In genomic region chr11:58977607-58978026, GRCm38 (mm10) we compare ENCODE assay signal across 7 mouse cellular contexts. TPM values are rescaled to one million over a fixed set of nuclear protein-coding genes. Genes with fewer than 3 reads are reported as not detected.
DNase-seq lines count a peak whose midpoint lies in the region; ATAC-seq lines count a peak whose summit lies in the region.

No protein-coding gene starts in this region.

- peak overlapping the region; percentile 98 for H3K4me2 ChIP-seq in lung, embryonic 16.5 days (ENCODE audit: low read depth, low read length)
- H3K4me2 ChIP-seq in embryonic facial prominence, embryonic 14.5 days (ENCODE audit: low read depth, low read length) = peak overlapping the region; percentile 98
- H3K4me2 ChIP-seq in intestine, embryonic 15.5 days (replicated peaks) = peak overlapping the region; percentile 96
- H3K4me2 ChIP-seq in neural tube, embryonic 13.5 days = peak overlapping the region; percentile 100

- peaks cover 25% of the 10 kb centered on the region for H3K4me1 ChIP-seq in lung, embryonic 16.5 days (replicated peaks; ENCODE audit: control insufficient read depth, insufficient read depth, low read length)
- peaks cover 20% of the 10 kb centered on the region for H3K4me1 ChIP-seq in embryonic facial prominence, embryonic 14.5 days (ENCODE audit: control insufficient read depth, insufficient read depth, low read length)
- H3K4me1 ChIP-seq in intestine, embryonic 15.5 days (replicated peaks) = peaks cover 30% of the 10 kb centered on the region
- H3K4me1 ChIP-seq in neural tube, embryonic 13.5 days (replicated peaks) = peaks cover 68% of the 10 kb centered on the region

- peak overlapping the region; percentile 75 for H3K27ac ChIP-seq in lung, embryonic 16.5 days (ENCODE audit: low read length)
- peak overlapping the region; percentile 75 for H3K27ac ChIP-seq in embryonic facial prominence, embryonic 14.5 days (replicated peaks; ENCODE audit: low read depth, low read length)
- H3K27ac ChIP-seq in intestine, embryonic 15.5 days = peak overlapping the region; percentile 54
- H3K27ac ChIP-seq in neural tube, embryonic 13.5 days (replicated peaks) = peak overlapping the region; percentile 64

- H3K36me3 ChIP-seq in lung, embryonic 16.5 days (ENCODE audit: control insufficient read depth, insufficient read depth, low read length) = peaks cover 9% of the 10 kb centered on the region
- peaks cover 14% of the 10 kb centered on the region for H3K36me3 ChIP-seq in embryonic facial prominence, embryonic 14.5 days (ENCODE audit: control insufficient read depth, insufficient read depth, low read length)
- peaks cover 8% of the 10 kb centered on the region for H3K36me3 ChIP-seq in intestine, embryonic 15.5 days
- H3K36me3 ChIP-seq in neural tube, embryonic 13.5 days = peaks cover 19% of the 10 kb centered on the region

- no peak for ATAC-seq in lung, embryonic 16.5 days (ENCODE audit: low read depth)
- no peak for ATAC-seq in embryonic facial prominence, embryonic 14.5 days (ENCODE audit: low read depth)
- peak; percentile 29 for ATAC-seq in intestine, embryonic 15.5 days
- peak; percentile 18; the same call in 1 of the 2 replicates for ATAC-seq in neural tube, embryonic 13.5 days (ENCODE audit: low read depth)

- no peaks in the 10 kb centered on the region for H3K9me3 ChIP-seq in lung, embryonic 16.5 days (ENCODE audit: control insufficient read depth, low read length)
- no peaks in the 10 kb centered on the region for H3K9me3 ChIP-seq in embryonic facial prominence, embryonic 14.5 days (ENCODE audit: control insufficient read depth, low read length)
- H3K9me3 ChIP-seq in intestine, embryonic 15.5 days = no peaks in the 10 kb centered on the region
- no peaks in the 10 kb centered on the region for H3K9me3 ChIP-seq in neural tube, embryonic 13.5 days

- no peaks in the 10 kb centered on the region for H3K27me3 ChIP-seq in lung, embryonic 16.5 days (ENCODE audit: control insufficient read depth, insufficient read depth, low read depth, low read length)
- no peaks in the 10 kb centered on the region for H3K27me3 ChIP-seq in embryonic facial prominence, embryonic 14.5 days (replicated peaks; ENCODE audit: control insufficient read depth, insufficient read depth, low read length)
- H3K27me3 ChIP-seq in intestine, embryonic 15.5 days (replicated peaks) = no peaks in the 10 kb centered on the region
- no peaks in the 10 kb centered on the region for H3K27me3 ChIP-seq in neural tube, embryonic 13.5 days

- peak overlapping the region; percentile 98 for H3K4me3 ChIP-seq in lung, embryonic 16.5 days (ENCODE audit: low read length)
- H3K4me3 ChIP-seq in embryonic facial prominence, embryonic 14.5 days (ENCODE audit: low read depth, low read length) = peak overlapping the region; percentile 100
- H3K4me3 ChIP-seq in intestine, embryonic 15.5 days (replicated peaks) = peak overlapping the region; percentile 93
- H3K4me3 ChIP-seq in neural tube, embryonic 13.5 days = peak overlapping the region; percentile 99

- no peak for DNase-seq in lung, postnatal 36 days
- no peak for DNase-seq in embryonic facial prominence, embryonic 14.5 days (ENCODE audit: low spot score)
- no peak for DNase-seq in adrenal gland, postnatal 4 days (ENCODE audit: low spot score in 2 of 2)
- no peak for DNase-seq in adrenal gland, postnatal 10 days

- H3K9ac ChIP-seq in lung, embryonic 16.5 days (ENCODE audit: low read length) = peak overlapping the region; percentile 96
- H3K9ac ChIP-seq in embryonic facial prominence, embryonic 14.5 days (ENCODE audit: low read depth, low read length) = peak overlapping the region; percentile 93
- H3K9ac ChIP-seq in intestine, embryonic 15.5 days = peak overlapping the region; percentile 84
- peak overlapping the region; percentile 96 for H3K9ac ChIP-seq in neural tube, embryonic 13.5 days

- under 1% methylated on average over 21 of the region's 21 CpGs for WGBS in lung, embryonic 16.5 days
- 0% methylated on average over 21 of the region's 21 CpGs for WGBS in embryonic facial prominence, embryonic 14.5 days
- WGBS in intestine, embryonic 15.5 days = 0% methylated on average over 21 of the region's 21 CpGs
- WGBS in neural tube, embryonic 13.5 days = under 1% methylated on average over 21 of the region's 21 CpGs

RNA-seq across cellular contexts. Expression of gene Trim11, which starts 0.3 kb away (rescaled TPM):
- 21.9 and 23.2 TPM in 2 replicates for polyA plus RNA-seq in lung, embryonic 16.5 days (2015; fragmentation: Nextera tagmentation; extraction: Ambion mirVana)
- polyA plus RNA-seq in embryonic facial prominence, embryonic 14.5 days (2014; fragmentation: Nextera tagmentation; extraction: Ambion mirVana) = 19.2 and 23.0 TPM in 2 replicates
- 16.0 and 17.0 TPM in 2 replicates for polyA plus RNA-seq in intestine, embryonic 15.5 days (2015; fragmentation: Nextera tagmentation; extraction: Ambion mirVana)
- 19.7 and 20.2 TPM in 2 replicates for polyA plus RNA-seq in neural tube, embryonic 13.5 days (2015; fragmentation: Nextera tagmentation; extraction: Ambion mirVana)
- total RNA-seq in adrenal gland, postnatal 4 days (2021) = 10 to 100 TPM; 34.1 to 34.8 TPM
- 10 to 100 TPM; 19.7 to 24.3 TPM for total RNA-seq in adrenal gland, postnatal 10 days (2021)

RNA-seq across cellular contexts. Expression of gene Hist3h2a, which starts 23.1 kb away (rescaled TPM):
- polyA plus RNA-seq in lung, embryonic 16.5 days (2015; fragmentation: Nextera tagmentation; extraction: Ambion mirVana) = 21.8 and 23.3 TPM in 2 replicates
- 27.6 and 29.7 TPM in 2 replicates for polyA plus RNA-seq in embryonic facial prominence, embryonic 14.5 days (2014; fragmentation: Nextera tagmentation; extraction: Ambion mirVana)
- 27.2 and 28.3 TPM in 2 replicates for polyA plus RNA-seq in intestine, embryonic 15.5 days (2015; fragmentation: Nextera tagmentation; extraction: Ambion mirVana)
- polyA plus RNA-seq in neural tube, embryonic 13.5 days (2015; fragmentation: Nextera tagmentation; extraction: Ambion mirVana) = 124 and 126 TPM in 2 replicates
- total RNA-seq in adrenal gland, postnatal 4 days (2021) = 10 to 100 TPM; 47.6 to 64.4 TPM
- total RNA-seq in adrenal gland, postnatal 10 days (2021) = 10 to 100 TPM; 30.8 to 37.5 TPM

RNA-seq across cellular contexts. Expression of gene Trim17, which starts 23.1 kb away (rescaled TPM):
- 0.41 and 0.65 TPM in 2 replicates for polyA plus RNA-seq in lung, embryonic 16.5 days (2015; fragmentation: Nextera tagmentation; extraction: Ambion mirVana)
- 0.41 and 0.51 TPM in 2 replicates for polyA plus RNA-seq in embryonic facial prominence, embryonic 14.5 days (2014; fragmentation: Nextera tagmentation; extraction: Ambion mirVana)
- polyA plus RNA-seq in intestine, embryonic 15.5 days (2015; fragmentation: Nextera tagmentation; extraction: Ambion mirVana) = 0.16 and 0.35 TPM in 2 replicates
- 0.90 and 1.3 TPM in 2 replicates for polyA plus RNA-seq in neural tube, embryonic 13.5 days (2015; fragmentation: Nextera tagmentation; extraction: Ambion mirVana)
- under 1 TPM; 0.08 to 0.36 TPM for total RNA-seq in adrenal gland, postnatal 4 days (2021)
- under 1 TPM; 0.09 TPM for total RNA-seq in adrenal gland, postnatal 10 days (2021)

RNA-seq across cellular contexts. Expression of gene Hist3h2ba, which starts 28.9 kb away (rescaled TPM):
- polyA plus RNA-seq in lung, embryonic 16.5 days (2015; fragmentation: Nextera tagmentation; extraction: Ambion mirVana) = 24.0 and 28.3 TPM in 2 replicates
- 14.9 and 20.8 TPM in 2 replicates for polyA plus RNA-seq in embryonic facial prominence, embryonic 14.5 days (2014; fragmentation: Nextera tagmentation; extraction: Ambion mirVana)
- 39.9 and 40.0 TPM in 2 replicates for polyA plus RNA-seq in intestine, embryonic 15.5 days (2015; fragmentation: Nextera tagmentation; extraction: Ambion mirVana)
- 278 and 296 TPM in 2 replicates for polyA plus RNA-seq in neural tube, embryonic 13.5 days (2015; fragmentation: Nextera tagmentation; extraction: Ambion mirVana)
- total RNA-seq in adrenal gland, postnatal 4 days (2021) = 10 to 100 TPM; 58.4 to 77.5 TPM
- 10 to 100 TPM; 23.0 to 32.1 TPM for total RNA-seq in adrenal gland, postnatal 10 days (2021)

RNA-seq across cellular contexts. Expression of gene Rnf187, which starts 38.9 kb away (rescaled TPM):
- polyA plus RNA-seq in lung, embryonic 16.5 days (2015; fragmentation: Nextera tagmentation; extraction: Ambion mirVana) = 150 and 161 TPM in 2 replicates
- 256 and 271 TPM in 2 replicates for polyA plus RNA-seq in embryonic facial prominence, embryonic 14.5 days (2014; fragmentation: Nextera tagmentation; extraction: Ambion mirVana)
- 201 and 207 TPM in 2 replicates for polyA plus RNA-seq in intestine, embryonic 15.5 days (2015; fragmentation: Nextera tagmentation; extraction: Ambion mirVana)
- polyA plus RNA-seq in neural tube, embryonic 13.5 days (2015; fragmentation: Nextera tagmentation; extraction: Ambion mirVana) = 576 and 601 TPM in 2 replicates
- total RNA-seq in adrenal gland, postnatal 4 days (2021) = 100 to 1,000 TPM; 171 to 181 TPM
- total RNA-seq in adrenal gland, postnatal 10 days (2021) = 100 to 1,000 TPM; 154 to 156 TPM

Comparison
In these comparisons a context has a peak if more than half of its experiments do, and no peak if none do; other contexts are left out.
1. ATAC-seq: peak in intestine, embryonic 15.5 days (single experiment) and neural tube, embryonic 13.5 days (single experiment); none in lung, embryonic 16.5 days (single experiment) and embryonic facial prominence, embryonic 14.5 days (single experiment).
2. Peak in every context shown above with its lines, with median percentiles within 50 percentile points of each other: H3K27ac ChIP-seq, H3K4me2 ChIP-seq, H3K4me3 ChIP-seq and H3K9ac ChIP-seq.